Mouse (Mus musculus) retina, embryonic 14.5 days (tissue): ENCODE measurements at regions not wholly inside any gene's neighbourhood (a gene's known extent, or its start where the extent isn't known, plus 50 kb on each side); places are given as distances from the start of the nearest gene placed in this dataset.

Experiments used
- DNase-seq: peaks from one replicate; pipeline ENCODE4 v3.0.0-alpha.2; 2015; ENCODE audit warnings: low spot score

DNA sequence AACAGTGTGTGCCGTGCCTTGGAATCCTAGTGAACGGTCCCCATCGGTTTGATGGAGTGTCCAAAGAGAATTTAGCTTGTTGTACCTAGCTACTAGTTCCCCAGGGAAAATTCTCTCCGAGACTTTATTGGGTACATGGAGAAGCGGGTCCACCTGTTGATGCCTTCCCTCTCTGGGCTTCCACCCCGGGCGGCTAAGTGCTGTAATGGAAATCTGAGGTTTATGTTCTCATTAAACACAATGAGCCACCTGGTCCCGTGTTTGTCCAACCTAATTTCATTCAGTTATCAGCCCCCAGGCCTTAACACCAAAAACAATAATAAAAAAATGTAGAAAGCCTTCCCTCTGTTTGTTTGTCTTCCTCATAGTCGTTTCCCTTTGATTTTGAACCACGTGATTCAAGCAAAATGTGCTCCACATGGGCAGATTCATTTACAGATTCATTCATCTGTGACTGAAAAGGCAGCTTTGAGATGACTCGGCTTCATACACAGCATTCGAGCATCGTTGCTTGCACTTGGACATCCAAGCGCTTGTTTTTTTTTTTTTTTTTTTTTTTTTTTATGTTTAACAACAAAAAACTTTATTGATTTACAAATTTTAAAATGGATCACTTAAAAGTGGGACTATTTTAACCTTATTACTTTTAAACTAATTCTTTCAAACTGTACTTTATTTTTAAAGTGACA, 84.5 kb upstream of the Smim23 start:
- no peak for DNase-seq

DNA sequence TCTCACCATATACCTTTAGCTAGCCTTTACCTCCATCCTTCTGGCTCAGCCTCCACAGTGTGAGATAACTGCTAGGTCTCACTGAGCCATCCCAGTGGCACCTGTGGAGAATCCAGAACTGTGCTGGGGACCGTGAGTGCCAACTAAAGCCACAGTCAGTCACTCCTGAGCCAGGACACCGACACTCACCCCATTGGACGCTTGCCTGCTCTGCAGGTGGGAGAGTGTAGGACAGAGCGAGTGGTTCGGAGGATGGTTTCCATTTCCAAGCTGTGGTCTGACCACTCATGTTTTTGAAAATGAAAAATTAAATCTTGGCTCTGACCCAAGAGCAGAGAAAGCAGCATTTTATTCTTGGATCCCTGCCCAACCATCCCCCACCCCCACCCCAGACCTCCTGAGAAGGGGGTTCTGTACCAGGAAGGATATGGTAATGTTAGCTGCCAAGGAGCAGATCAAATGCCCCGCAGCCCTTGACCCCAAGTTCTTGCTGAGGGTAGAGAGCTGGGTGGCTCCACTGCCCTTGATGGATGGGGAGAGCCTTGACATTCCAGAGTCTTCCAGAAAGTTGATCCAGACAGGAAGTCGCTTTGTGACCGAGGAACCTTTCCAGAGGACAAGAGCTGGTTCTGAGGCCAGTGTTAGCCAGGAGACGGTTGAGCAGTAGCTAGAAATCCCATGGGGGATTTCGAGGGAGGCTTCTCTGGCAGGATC, 83.3 kb upstream of the Smim23 start:
- no peak for DNase-seq

GRCm38 (mm10) chr11:32903970-32904369, 79.6 kb upstream of the Smim23 start:
- DNase-seq: no peak

DNA sequence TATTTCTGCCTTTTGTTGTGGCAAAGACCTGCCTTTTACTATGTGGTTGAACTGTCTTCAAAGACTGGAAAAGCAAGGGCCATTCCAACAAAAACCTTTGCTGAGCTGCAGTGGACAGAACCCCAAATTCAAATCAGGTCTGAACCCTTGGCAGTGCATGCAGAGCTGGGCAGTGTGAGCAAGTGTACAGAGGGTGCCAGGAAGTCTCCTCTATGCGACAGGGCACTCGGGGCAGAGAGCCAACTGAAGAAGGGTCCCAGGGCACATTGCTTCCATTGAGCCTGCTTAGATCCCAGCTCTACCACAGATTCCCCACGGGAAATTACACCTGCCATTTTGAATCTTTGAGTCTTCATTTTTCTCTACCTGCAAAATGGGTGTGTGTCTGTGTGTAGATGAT, 79.0 kb upstream of the Smim23 start:
- no peak for DNase-seq

DNA sequence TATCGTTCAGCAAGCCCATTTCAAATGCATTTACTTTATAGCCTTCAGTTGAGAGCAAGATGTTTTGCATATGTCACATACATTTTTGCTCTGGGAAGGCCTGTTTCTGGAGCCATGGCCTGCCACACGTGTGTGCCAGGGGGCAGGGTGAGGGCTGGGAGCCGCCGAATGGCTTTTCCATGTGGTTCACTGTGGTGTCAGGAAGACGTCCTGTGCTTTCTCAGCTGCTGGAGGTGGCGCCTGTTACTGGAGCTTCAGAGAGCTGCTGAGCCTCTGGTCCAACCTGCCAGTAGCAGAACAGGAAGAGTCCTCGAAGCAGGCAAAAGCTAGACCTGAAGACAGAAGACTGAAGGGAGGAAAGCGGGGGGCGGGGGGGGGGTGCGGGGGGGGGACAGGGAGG, 78.5 kb upstream of the Smim23 start:
- DNase-seq: no peak

DNA sequence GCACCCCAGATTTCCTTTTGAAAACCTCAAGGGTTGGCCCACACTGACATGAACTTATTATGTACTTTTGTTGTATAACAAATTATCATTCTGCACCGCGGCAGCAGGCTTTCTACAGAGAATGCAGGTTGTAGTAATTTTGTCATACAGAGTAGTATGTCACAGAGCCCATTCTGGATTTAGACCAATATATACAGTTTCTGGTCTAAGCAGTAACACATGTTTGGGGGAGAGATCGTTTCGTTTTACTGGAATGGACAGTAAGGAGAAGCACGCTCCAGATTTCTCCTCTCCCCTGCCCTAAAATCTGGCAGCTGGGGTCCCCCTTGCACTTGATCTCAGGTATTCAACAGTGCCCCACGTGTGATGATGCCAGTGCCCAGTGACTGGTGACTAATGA, 76.0 kb upstream of the Smim23 start:
- no peak for DNase-seq

DNA sequence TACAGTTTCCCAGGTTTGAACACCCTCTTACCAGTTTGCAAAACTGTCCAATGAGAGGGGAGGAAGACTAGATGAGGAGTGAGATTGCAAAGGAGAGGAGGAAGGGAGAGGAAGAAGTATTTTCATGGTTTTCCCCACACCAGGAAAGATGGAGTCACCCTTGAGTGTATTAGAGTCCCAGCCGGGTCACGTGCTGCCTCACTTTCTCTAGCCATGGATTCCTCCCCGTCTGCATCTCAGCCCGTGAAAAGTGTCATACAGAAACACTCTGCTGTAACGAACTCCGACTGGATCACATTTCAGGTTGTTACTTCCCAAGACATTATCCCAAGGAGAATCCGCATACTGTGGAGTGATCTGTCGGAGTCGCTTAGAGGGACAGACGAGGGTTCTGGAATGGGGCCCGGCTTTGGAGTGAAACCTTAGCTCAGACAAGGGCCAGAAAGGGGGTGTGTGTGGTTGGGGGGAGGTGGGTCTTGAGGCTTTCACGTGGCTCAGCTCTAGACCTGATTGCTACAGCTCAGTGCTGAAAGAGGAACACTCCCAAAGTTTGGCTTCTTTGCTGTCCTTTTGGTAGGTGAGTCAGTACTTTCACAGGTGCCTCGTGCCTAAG, 75.3 kb upstream of the Smim23 start:
- DNase-seq: no peak

GRCm38 (mm10) chr11:32895400-32895799, 71.0 kb upstream of the Smim23 start:
- no peak for DNase-seq

DNA sequence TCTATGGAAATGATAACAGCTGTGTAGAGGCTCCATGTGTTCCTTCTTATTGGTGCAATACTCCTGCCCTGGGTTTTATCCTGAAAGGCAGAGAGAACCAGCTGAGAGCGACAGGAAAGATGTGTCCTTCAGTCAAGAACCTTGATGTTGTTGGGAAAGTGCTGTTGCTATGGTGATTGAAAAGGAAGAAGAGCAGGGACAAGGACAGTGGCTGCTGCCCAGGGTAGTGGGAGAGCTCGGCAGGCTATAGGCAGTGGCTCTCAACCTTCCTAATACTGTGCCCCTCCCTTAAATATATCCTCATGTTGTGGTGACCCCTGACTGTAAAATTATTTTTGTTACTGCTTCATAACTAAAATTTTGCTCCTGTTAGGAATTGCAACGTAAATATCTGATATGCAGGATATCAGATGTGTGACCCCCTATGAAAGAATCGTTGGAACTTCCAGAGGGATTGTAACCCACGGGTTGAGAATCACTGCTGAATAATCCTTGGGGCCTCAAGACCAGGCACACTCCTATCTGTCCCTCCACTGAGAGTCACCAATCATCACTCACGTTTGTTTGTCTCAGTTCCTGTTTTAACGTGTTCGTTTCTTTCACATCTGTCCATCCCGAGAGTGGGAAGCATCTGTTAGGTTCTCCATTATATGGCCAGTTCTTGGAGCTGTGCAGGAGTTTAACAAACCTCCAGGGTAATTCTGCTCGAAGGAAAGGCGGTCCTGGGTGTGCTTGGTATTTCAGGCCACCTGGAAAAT, 68.9 kb upstream of the Smim23 start:
- no peak for DNase-seq

DNA sequence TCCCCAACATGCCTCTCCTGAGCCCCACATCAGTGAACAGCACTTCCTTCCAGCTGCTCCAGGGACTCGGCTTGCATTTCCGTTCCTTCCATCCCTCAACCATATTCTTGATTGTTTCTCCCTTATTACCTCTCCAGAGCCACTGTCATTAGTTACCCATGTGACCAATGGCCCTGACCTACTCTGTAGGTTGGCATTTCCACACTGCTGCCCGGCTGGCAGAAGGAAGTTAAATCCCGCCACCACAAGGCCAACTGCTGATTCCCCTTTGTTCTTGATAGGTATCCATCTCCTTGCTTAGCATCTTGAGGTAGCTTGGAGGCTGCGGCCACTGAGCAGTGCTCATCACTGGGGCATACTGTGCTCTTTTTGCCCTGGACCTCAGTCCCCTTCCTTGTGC, 68.1 kb upstream of the Smim23 start:
- DNase-seq: no peak

DNA sequence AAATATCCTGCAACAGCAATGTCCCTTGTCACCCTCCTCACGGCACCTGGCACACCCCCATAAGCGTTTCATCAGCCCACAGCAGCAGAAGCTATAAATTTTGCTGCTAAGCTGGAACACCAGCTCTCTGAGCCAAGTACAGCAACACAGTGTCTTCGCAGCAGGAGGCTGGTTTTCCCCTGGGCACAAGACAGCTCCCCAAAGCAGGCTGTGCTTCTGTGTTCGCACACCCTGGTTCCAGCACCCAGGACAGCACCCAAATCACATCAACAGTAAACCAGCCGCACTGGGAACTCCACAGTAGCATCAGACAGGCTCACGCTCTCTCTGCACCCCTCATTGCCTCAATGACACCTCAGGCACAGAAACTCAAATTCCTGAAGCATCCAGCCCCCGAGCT, 64.8 kb upstream of the Smim23 start:
- no peak for DNase-seq

GRCm38 (mm10) chr11:32884744-32885143, 60.3 kb upstream of the Smim23 start:
- DNase-seq: no peak

- no peak for DNase-seq
These were observed 58.9 kb upstream of the Smim23 start for GRCm38 (mm10) chr11:32883062-32883852.

DNA sequence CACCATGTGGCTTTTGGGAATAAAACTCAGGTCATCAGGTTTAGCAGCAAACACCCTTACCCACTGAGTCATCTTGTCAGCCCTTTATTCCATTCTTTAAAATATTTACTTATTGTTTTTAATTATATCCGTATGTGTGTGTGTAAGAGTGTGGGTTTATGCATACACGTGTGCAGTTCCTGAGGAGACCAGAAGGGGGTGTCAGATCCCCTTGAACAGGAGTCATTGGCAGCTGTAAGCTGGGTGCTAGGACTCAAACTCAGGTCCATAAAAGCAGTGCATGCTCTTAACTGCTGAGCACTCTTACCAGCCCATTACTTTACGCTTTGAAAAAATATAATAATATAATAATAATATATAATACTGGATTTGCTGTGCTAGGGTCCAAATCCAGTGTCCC, 54.6 kb upstream of the Smim23 start:
- DNase-seq: no peak
